Mouse (Mus musculus) 3134 (cell line): ENCODE data around the gene Tldc2.

ENCODE experiments used
- DNase-seq: peaks from one replicate; pipeline ENCODE4 v3.0.0-alpha.2; 2011; ENCODE audit warnings: low spot score; ENCODE audit not compliant: insufficient read length; ENCODE audit errors: extremely low read depth

Tldc2 gene

GRCm38 (mm10) chr2:157121766-157122165 is 34.9 kb downstream of the Tldc2 start:
- DNase-seq, result no peak

- no peak for DNase-seq
Observed at GRCm38 (mm10) chr2:157125246-157125645, 38.4 kb downstream of the Tldc2 start.

GRCm38 (mm10) chr2:157127370-157127769 is 40.5 kb downstream of the Tldc2 start:
- DNase-seq, result no peak

- DNase-seq, result no peak
Observed at GRCm38 (mm10) chr2:157128072-157128471, 41.2 kb downstream of the Tldc2 start.

DNA sequence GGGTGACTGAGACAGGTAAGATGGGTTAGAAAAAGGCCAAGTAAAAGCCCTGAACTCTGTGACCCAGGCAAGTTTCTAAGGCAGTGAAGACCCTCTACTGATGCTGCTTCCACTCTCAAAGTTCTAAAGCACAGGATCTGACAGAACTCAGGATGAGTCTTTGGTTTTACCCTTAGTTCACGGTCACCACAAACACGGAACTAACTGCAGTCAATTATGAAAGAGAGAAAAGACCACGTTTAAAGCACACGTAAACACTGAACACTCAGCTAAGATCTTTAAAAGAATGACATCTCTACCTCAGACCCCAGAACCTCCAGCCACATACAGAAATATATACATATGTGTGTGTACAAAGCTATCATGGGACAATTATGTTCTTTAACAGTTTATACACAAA is 42.2 kb downstream of the Tldc2 start:
- DNase-seq, result no peak

- DNase-seq, result no peak
Observed at GRCm38 (mm10) chr2:157129601-157130164, 42.8 kb downstream of the Tldc2 start.

- DNase-seq, result peak; percentile 29
Observed at GRCm38 (mm10) chr2:157130813-157131514, 44.1 kb downstream of the Tldc2 start.

DNA sequence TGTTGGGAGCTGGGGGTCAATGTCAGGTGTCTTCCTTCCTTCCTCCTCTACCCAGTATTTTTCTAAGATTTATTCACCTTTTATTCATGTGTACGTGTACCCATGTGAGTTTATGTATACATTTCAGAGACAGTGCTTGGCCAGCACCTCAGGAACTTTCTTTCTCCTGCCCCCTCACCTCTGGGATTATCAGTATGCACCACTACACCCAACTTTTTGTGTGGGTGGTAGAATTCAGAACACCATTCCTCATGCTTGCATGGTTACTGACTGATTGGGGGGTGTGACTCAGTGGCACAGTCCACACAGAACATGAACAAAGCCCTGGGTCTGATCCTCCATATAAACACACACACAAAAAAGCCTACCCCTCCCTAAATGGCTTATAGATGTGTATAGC is 45.2 kb downstream of the Tldc2 start:
- DNase-seq, result no peak

GRCm38 (mm10) chr2:157132686-157133540 is 46.1 kb downstream of the Tldc2 start:
- DNase-seq, result no peak

GRCm38 (mm10) chr2:157133769-157134478 is 47.1 kb downstream of the Tldc2 start:
- DNase-seq, result no peak

- no peak for DNase-seq
Observed at GRCm38 (mm10) chr2:157134479-157134931, 47.6 kb downstream of the Tldc2 start.

GRCm38 (mm10) chr2:157135014-157135413 is 48.2 kb downstream of the Tldc2 start, which contains the start of gene Samhd1:
Gene Samhd1 (minus strand): TSS chr2:157135265.
- peak; percentile 99 for DNase-seq

DNA sequence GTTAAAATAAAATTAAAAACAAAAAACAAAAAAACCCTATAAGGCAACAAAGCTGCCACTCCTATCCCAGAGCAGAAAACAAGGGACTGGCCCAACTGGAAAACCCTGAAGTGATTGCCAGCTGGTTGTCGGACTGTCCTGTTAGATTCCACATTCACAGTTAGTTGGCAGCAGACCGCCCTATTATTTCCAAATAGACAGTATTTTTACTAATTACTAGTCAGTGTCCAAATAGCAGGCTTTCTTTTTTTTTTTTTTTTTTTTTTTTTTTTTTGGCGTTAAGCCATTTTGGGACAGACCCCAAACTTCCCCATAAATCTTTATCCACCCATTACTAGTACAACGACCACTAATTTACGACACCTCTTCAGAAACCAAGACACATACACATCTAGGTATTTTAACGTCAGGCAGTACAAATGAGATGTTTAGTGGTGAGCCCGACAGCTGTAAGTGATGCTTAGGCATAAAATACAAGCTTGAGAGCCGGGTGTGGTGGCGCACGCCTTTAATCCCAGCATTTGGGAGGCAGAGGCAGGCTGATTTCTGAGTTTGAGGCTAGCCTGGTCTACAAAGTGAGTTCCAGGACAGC is 48.8 kb downstream of the Tldc2 start:
- DNase-seq, result no peak

DNA sequence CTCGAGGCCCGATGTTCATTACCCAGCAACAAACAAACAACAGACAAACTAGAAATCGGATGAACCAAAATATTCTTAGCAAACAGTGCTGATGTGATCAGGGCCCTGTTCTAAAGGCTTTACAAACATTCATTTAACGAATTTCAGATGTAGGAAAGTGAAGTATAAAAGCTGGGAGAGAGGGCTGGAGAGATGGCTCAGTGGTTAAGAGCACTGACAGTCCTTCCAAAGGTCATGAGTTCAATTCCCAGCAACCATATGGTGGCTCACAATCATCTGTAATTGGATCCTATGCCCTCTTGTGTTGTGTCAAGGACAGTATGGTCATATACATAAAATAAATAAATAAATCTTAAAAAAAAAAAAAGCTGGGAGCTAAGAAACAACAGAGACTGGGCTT is 49.3 kb downstream of the Tldc2 start:
- no peak for DNase-seq

GRCm38 (mm10) chr2:157136646-157137045 is 49.8 kb downstream of the Tldc2 start:
- DNase-seq, result peak; percentile 41

- no peak for DNase-seq
Observed at GRCm38 (mm10) chr2:157137959-157138731, 51.3 kb downstream of the Tldc2 start.

DNA sequence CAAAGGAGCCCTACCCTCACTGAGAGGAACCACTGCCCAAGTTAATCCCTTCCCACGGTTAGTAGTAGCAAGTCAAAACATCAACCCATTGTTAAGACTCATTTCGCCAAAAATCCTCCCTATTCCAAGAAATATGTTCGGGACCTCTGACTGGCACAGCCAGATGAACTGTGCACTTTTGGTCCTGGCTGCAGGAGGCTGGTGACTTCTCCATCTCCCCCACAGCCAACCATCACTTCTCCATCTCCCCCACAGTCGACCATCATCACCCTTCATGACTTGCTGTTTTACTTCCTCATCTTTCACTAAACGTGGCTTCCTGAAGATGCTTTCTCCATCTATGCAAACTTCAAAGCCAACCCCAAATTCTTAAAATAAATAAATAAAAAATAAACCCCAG is 52.0 kb downstream of the Tldc2 start:
- DNase-seq, result no peak

GRCm38 (mm10) chr2:157139251-157139802 is 52.5 kb downstream of the Tldc2 start:
- DNase-seq, result no peak

- DNase-seq, result no peak
Observed at GRCm38 (mm10) chr2:157141962-157142361, 55.1 kb downstream of the Tldc2 start.
